Mouse (Mus musculus): ENCODE measurements around the gene Ski.

The Ski gene

DNA sequence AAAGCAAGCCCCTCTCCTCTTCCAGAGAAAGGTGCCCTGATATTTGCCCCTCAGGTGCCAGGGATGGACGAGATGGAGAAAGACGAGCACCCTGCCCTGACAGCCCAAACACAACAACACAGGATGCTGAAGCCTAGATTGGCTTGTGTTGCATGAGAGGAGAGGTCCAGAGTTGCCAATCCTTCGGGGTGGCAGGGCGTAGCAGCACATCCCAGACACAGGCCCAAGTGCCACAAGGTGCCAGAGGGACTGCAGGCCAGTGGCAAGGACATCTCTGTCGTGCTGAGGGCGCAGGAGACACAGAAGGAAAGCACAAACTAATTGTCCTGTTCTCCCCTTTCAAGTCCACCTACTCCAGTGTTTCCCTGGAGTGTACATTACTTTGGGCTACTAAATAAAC, 8.2 kb downstream of the Ski start:
- DNase-seq (ENCODE audit: low read depth, low spot score): no peak

DNA sequence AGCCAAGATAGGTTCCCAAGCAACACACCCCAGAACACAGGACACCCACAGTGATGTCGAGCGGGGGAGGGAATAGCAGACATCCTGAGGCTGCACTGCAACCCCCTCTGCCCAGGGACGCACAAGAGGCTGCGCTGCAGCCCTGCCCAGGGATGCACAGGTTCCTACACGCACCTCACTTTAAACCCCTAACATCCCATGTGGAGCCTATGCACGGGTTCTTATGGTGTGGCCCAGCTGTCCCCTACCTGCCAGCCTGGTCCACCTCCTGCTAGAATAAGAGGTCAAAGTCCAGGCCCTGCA, 8.7 kb downstream of the Ski start:
- DNase-seq (ENCODE audit: low read depth, low spot score): no peak

DNA sequence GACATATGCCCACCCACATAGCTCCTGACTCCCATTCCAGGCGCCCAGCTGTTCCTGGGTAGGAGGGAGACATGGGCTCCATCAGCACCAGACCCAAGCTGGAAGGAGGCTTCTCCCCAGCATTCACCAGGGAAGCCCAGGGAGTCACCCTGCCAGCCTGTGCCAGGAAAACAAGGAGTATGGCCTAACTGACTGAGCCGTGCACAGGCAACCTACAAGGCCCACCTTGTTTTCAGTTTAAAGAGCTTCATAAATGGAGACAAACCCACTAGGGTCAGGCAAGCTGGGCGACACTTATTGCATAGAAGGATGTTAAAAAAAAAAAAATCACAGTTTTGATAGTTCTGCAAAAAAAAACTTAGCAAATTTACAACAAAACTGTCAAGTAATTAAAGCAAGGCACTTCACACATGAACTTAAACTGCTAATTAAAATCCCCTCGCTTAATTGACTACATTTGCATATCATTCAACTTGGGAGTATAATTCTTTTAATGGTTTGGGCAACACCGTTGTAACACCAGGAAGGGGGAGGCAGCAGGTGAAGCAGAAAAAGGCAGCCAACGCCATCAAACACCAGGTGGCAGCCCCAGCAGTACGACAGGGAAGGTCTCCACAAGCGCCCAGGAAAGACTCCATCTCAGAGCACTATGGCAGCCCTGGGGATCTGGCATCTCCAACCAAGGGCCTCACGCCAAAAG, 9.2 kb downstream of the Ski start:
- DNase-seq (ENCODE audit: low read depth, low spot score): no peak

DNA sequence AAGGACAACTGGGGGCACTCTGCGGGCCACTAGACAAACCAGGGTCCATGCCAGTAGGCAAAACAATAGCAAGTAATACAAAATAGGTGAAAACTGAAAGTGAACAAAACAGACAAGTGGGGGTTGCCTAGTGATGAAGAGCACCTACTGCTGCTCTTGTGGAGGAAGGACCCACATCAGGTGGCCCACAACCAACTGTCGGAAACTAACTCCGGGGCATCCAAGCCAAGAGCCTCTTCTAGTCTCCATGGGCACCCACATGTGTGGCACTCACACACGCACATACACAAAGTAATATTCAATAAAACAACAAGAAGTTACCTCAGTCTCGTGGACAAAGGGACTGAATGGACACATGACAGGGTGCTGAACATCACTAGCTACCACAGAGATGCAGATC, 12.9 kb downstream of the Ski start:
- DNase-seq (ENCODE audit: low read depth, low spot score): no peak

DNA sequence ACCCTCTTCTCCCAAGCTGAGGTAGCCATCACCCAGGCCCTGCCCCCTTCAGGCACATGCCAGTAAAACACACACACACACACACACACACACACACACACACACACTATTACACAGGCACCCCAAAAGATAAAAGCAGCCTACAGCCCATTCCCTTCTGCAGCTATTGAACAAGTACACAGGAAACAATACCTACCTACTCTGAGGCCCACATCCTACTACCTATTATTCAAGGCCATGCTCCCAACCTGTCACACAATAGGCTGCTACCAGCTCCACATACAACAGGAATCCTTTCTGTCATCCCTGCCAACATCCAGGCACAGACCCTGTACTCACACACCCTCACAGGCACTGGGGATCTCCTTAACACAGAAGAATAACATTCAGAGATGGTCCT, 13.3 kb downstream of the Ski start:
- DNase-seq (ENCODE audit: low read depth, low spot score): no peak

DNA sequence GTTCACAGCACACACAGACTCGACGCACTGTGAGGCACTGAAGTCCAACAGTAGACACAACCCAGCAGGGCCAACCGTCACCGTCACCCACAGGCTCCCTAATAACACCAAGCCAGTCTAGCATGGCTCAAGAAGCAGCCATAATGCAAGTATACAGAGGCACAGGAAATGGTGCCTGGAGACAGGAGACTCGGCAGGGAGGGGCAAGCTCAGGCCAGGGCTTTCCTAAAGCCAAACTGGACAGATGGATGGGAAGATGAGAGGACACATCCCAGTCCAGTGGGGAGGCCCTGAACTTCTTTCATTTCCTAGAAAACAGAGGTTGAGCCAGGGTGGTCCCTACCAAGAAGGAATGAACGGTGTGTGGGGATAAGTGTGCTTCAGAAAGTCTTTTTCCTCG, 13.8 kb downstream of the Ski start:
- DNase-seq (ENCODE audit: low read depth, low spot score): no peak

DNA sequence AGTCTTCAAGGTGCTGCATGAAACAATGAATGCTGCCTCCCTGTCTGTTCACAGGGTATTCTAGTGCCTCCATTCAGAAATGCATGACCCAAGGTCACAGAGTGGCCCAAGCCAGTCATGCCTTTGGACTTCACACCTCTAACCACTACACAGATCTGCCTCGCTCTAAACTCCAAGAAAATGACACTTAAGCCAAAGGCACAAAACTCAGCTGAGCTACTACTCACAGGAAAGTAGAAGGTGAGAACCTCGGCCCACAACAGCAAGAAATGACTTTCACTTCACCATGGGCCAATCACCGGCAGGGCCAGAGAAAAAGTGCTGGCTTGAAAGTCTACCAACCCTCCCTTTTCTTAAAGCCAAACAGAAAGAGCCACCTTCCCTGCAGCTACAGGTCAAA, 14.6 kb downstream of the Ski start:
- no peak for DNase-seq (ENCODE audit: low read depth, low spot score)

DNA sequence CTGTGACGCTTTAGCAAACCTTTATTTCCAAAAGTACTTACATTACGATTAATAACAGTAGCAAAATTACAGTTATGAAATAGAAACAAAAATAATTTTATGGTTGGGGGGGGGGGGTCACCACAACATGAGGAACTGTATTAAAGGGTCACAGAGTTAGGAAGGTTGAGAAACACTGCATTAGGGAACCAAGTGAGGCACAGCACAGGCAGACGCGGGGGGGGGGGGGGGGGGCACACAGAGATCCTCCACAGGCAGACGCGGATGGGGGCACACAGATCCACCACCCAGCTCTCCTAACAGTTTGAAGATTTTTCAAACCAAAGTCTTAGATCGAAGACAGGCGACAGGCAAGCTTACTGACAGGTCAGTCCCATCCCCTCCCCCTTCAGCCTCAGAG, 15.9 kb downstream of the Ski start:
- DNase-seq (ENCODE audit: low read depth, low spot score): no peak

DNA sequence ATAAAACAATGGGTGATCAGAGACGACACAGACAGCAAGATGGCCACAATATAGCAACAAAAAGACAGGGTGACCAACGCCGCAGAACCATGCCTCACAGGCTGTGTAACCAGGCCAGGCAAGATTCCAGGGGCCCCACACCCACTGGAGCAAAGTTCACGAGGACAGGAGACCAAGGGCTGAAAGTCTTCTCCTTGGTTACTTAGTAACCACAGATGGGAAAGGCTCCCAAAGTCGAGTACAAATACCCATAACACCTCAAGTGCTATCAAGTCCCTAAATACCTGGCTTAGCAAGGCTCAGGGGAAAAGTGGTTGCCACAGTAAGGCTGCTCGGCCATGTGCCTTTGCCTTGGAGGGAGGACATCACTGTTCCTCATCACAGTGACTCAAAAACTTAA, 16.5 kb downstream of the Ski start:
- DNase-seq (ENCODE audit: low read depth, low spot score): no peak

DNA sequence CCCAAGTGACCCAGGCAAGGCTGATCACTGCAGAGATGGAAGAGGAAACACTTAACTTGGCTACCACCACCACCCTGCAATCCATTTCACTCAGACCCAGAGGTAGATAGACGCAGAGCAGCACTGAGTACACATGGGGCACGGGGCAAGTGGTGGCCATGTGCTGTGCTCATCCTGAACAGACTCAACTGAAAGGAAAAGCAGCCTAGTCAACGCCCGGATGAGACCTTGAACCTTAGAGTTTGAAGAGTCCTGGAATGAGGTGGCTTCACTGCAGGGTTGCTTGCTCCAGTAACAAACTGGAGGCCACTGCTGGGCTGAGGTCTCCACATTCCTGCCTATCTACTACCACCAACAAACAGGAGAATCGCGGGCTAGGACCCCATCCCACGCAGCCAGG, 20.6 kb downstream of the Ski start:
- no peak for DNase-seq (ENCODE audit: low read depth, low spot score)

DNA sequence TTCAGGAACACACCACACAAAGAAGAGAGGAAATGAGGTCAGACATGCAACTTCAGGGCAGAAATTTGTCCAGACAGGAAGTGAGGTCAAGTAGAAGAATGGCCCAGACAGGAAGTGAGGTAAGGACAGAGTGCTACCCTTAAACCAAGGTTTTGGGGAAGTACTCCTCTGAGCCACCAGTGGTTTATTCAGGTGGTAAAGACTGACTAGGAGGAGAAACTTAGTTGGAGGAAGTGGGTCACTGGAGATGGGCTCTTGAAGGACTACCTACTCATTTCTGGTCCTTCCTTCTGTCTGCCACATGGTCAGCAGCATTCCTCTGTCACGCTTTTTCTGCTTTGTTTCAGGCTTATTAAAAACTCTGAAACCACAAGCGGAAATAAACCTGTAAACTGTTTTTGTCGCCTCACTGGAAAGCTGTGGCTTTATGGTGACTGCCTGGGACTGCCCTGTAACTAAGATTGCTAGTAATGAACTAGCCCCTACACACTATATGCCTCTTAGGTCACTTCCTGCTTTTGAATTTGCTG, 21.5 kb downstream of the Ski start:
- DNase-seq (ENCODE audit: low read depth, low spot score): no peak

DNA sequence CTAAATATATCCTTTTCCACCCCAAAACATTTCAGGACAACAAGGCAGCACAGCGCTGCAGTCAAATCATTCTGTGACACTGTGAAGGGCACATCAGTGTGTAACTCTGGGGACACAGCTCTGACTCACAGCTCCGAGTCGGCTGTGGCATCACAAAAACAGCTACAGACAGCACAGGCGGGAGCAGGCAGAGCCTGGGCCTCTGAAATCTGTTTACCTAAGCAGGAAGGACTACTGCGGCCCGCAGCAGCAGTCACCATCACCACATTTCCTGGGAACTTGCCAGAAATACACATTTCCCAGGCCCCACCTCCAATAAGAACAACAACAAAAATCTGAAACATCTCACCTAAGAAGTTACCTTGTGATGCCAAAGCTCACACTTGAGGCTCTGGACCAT, 24.7 kb downstream of the Ski start:
- DNase-seq (ENCODE audit: low read depth, low spot score): no peak

DNA sequence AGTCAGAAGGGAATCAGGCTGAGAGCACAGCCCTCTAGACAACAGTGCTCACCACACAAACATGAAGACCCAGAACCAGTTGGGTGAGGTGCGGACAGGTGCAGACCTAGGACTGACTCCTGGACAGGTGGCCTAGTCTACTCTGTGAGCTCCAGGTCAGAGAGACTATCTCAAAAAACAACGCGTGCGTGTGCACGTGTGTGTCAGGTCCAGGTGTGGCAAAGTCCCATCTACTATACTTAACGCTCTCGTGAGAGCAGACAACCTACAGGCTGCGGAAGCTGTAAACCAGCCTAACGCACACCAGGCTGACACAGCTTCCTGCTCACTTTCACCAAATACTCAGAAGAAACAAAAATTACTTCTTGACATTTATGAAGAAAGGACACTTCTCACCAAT, 27.2 kb downstream of the Ski start:
- DNase-seq (ENCODE audit: low read depth, low spot score): no peak

DNA sequence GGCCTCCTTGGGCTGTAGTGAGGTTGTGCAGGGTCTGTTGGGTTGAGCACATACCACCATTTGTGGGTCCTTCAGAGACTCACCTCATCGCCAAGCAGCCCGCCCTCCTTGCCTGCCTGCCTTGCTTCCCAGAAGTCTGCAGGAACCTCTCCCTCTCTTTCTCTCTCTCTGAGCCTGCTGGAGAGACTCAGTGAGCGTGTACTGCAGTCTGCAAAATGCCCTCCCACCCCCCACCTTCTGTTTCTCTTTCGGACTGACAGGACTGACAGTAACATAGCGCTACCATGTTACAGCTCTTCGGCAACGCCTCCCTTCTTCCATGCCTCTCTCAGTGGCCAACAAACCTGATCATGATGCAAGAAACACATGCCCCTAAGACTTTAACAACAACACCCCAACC, 32.1 kb downstream of the Ski start:
- no peak for DNase-seq (ENCODE audit: low read depth, low spot score)

DNA sequence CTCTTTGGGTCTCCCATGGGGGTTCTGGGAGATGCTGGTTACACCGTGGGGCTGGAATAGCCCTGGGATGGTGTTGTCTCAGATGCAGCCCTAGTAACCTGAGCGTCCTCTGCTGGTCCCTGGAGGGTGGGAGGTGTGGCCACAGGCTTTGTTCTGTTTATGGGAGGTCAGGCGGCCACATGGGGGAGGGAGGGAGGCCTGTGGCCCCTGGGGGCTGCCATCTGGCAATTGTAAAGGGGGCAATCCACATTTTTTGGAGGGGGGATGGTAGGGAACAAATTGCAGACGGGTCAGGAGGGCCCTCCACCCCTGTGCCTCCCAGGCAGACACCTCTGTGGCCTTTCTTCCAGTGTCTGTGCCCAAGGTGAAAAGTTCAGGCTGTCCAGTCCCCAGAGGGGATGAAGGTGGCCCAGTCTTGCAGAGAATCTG, 32.7 kb downstream of the Ski start:
- DNase-seq (ENCODE audit: low read depth, low spot score): no peak

DNA sequence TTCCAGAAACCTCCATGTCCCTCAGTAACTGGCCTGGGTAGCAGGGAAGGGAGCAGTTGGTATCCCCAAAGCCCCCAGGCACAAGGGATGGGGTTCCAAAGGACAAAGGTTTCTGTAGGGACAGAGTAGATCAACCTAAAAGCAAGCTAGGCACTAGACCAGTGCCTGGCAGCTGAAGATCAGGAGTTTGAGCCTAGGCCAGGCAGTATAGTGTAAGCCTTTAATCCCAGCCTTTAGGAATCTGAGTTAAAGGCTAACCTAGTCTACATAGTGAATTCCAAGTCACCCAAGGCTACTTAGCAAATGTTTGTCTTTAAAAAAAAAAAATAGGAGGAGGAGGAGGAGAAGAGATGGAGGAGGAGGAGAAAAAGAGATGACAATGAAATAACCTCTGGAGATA, 33.6 kb downstream of the Ski start:
- DNase-seq (ENCODE audit: low read depth, low spot score): no peak

DNA sequence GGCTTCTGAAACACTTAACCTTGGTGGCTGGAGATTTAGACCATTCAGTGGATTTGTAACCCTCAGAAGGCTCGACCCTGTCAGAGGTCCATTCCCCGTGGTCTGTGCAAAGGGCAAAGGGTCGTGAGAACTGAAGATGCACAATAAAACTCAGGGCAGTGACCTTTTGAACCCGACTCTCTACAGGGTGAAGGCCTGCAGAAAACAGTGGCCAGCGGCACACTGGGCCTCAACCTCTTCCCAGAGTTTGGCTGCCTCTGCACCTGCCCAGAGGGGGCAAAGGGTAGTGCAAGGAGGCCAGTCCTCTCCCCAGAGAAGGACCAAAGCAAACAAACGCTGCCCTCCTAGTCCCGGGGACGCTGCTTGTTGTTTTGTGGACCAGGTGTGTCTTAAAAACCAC, 34.1 kb downstream of the Ski start:
- DNase-seq (ENCODE audit: low read depth, low spot score): no peak

DNA sequence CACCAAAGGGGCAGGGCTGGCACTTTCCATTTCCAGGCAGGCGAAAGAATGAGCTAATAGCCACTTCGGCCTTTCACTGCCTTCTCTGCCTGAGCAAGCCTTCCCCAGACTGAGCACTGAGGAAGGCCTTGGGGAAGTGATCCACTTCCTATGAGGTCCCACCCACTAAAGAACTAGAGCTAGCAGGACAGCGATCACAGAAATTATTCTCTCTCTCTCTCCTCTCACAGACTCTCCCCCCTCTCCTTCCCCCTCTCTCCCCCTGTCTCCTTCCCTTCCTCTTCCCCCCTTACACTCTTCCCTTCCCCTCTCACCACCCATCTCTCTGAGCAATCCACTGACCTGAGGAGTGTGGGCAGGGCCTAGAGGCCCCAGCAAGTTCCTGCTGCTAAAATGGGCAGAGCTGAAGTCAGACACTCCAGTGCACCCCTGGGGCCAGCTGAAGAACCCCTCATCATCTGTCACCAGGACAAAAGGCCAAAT, 35.2 kb downstream of the Ski start:
- DNase-seq (ENCODE audit: low read depth, low spot score): no peak

DNA sequence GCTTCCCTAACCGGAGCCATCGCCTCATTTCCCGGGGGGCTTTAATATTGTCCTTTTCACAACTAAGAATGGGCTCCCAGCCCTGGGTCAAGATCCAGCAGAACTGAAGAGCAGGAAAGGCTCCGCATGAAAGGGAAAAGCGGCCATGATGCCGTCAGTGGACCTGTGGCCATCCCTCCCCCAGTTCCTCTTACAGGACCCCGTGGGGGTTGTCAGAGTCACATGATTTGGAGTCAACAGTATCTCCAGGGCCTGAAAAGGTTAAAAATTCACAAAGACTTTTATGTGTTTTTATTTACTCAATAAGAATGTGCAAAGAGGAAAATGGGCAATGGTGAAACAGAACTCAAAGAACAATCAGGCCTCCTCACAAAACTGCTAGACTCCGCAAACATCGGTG, 36.5 kb downstream of the Ski start:
- DNase-seq (ENCODE audit: low read depth, low spot score): no peak

DNA sequence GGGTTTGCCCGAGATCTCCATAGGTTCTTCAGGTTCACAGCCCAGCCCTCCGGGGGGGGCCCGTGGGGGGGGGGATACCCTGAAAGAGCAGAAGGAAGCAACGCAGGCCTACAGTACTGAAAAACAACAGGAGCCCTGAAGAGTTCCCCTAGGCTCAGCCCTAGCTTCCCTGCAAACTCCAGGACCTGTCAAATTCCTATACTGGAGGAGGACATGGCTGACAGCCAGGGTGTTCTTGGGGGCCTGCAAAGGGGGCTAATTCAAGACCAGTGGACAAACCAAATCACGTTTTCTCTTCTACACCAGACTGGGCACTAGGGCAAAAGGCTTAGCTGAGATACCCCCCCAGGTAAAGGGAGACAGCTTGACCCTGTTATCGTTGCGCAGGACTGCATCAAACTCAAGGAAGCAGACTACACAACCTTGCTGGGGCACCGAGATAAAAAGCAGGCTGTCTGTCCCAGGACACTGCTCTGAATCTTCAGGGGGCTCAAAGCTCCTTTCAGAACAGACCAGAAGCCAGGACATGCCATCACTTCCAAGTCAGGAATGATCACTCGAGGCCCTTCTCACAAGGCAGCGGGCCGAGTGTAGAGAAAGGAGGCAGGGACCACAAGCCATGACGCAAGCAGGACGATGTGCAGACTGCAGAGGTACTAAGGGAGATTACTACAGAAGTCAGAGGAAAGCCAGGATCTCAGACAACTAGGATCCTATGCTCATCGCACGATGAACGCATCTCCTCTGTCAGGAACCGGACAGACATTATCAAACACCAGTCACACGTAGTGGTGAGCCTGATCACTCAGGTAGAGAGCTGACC, 37.9 kb downstream of the Ski start:
- DNase-seq (ENCODE audit: low read depth, low spot score): no peak

DNA sequence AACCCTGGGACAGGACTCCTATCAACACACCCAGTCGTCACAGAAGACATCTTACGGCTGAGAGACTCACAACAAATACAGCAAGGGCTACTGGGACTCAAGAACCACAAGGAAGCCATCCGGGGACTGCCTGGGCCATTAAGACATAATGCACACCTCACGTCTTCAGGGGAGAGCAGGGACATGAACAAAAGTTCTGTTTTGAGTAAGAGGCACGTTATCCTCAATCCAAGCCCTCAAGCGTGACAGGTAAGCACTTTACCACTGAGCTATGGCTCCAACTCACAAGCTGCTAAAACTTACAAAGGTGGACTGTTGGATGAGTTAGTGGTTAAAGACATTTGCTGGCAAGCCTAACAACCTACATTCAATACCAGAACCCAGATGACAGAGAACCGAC, 39.2 kb downstream of the Ski start:
- no peak for DNase-seq (ENCODE audit: low read depth, low spot score)

DNA sequence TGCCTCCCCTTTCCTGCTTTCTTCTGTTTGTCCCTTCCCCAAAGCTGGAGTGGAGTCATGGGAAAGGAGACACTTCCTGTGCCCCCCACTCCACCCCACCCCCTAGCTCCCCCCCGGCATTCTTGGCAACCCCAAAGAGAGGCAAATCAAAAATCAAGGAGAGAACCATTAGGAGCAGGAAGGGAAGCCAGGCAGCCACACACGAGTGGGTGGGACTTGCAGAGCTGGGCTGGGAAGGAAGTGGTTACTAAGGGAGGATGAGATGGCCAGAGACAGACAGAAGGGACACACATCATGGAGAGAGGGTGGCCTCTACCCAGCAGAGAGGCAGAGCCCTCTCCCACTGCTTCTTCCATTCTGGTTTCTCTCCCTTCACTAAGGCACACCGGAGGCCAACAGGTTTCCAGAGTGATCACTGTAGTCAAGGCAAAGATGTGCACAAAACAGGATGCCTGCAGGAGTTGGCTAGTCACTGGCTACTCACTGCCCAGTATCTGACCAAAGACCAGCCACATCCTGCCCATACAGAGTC, 43.3 kb downstream of the Ski start:
- DNase-seq (ENCODE audit: low read depth, low spot score): no peak

DNA sequence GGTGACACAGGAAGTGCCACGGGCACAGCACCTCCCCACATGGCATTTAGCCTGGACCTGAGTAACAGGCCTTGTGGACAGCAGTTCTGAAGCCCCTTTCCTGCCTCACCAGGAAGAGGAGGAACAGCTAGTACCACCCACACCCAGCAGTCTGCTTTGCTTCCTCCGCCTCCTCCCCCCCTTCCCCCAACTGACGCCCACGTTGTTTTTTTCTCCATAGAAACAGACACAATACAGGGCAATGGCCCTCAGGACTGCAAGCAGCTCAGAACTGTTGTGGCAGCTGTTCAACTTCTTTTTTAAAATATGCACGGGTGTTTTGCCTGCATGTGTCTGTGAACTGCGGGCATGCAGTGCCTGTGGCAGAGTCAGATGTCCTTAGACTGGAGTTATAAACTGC, 44.1 kb downstream of the Ski start:
- no peak for DNase-seq (ENCODE audit: low read depth, low spot score)

Measured in embryo, embryonic 11.5 days (tissue).